Mouse (Mus musculus) forebrain, embryonic 16.5 days (tissue): ENCODE measurements around the gene Mink1. TPM values are rescaled to one million over a fixed set of nuclear protein-coding genes. Genes with fewer than 3 reads are reported as not detected.
"Not testable (repeated sequence)": the region's sequence is repeated elsewhere in the genome, so short reads cannot be mapped to it uniquely, and the experiment has no call there.

Experiments
- ATAC-seq: fragments of 200-750 bp; cut with Nextera tagmentation; 2 replicates; pipeline ENCODE4 v1.8.0; 2017; ENCODE audit warnings: mild to moderate bottlenecking, moderate library complexity
- H3K27ac ChIP-seq: fragments of 300-500 bp; sonication (generic); 2 replicates; pipeline ENCODE4 v1.5.1; 2014; ENCODE audit warnings: low read length, control low read depth
- H3K27me3 ChIP-seq: fragments of 300-500 bp; sonication (generic); replicated peaks from 2 replicates; pipeline ENCODE4 v1.6.1; 2014; ENCODE audit warnings: low read length; ENCODE audit not compliant: control insufficient read depth, insufficient read depth
- H3K36me3 ChIP-seq: fragments of 300-500 bp; sonication (generic); 2 replicates; pipeline ENCODE4 v1.6.1; 2014; ENCODE audit not compliant: control insufficient read depth, insufficient read depth
- H3K4me1 ChIP-seq: fragments of 300-500 bp; sonication (generic); replicated peaks from 2 replicates; pipeline ENCODE4 v1.6.1; 2014; ENCODE audit warnings: low read length; ENCODE audit not compliant: control insufficient read depth, insufficient read depth
- H3K4me2 ChIP-seq: fragments of 300-500 bp; sonication (generic); 2 replicates; pipeline ENCODE4 v1.6.1; 2014; ENCODE audit warnings: mild to moderate bottlenecking, low read length, control low read depth
- H3K4me3 ChIP-seq: fragments of 300-500 bp; sonication (generic); replicated peaks from 2 replicates; pipeline ENCODE4 v1.5.1; 2014; ENCODE audit warnings: mild to moderate bottlenecking, low read length, control low read depth
- H3K9ac ChIP-seq: fragments of 300-500 bp; sonication (generic); replicated peaks from 2 replicates; pipeline ENCODE4 v1.6.1; 2014; ENCODE audit warnings: low read depth, low read length, control low read depth
- H3K9me3 ChIP-seq: fragments of 300-500 bp; sonication (generic); 2 replicates; pipeline ENCODE4 v1.6.1; 2016; ENCODE audit warnings: low read length; ENCODE audit not compliant: control insufficient read depth
- WGBS: fragments of 180-500 bp; shearing (Covaris S2); extraction: QIAGEN DNeasy Blood & Tissue Kit; methylation state at CpG from one replicate; pipeline ENCODE4 v1.1.7; 2014; 5-methylcytosine and 5-hydroxymethylcytosine counted together
- polyA plus RNA-seq: library from polyadenylated mRNA; unstranded; fragments of >200 nt; fragmentation: Nextera tagmentation; extraction: Ambion mirVana; gene quantifications from 2 replicates; pipeline ENCODE4 v1.2.1, GENCODE M21; 2015

Gene Mink1
- 13.8 and 17.5 TPM in 2 replicates for polyA plus RNA-seq

DNA sequence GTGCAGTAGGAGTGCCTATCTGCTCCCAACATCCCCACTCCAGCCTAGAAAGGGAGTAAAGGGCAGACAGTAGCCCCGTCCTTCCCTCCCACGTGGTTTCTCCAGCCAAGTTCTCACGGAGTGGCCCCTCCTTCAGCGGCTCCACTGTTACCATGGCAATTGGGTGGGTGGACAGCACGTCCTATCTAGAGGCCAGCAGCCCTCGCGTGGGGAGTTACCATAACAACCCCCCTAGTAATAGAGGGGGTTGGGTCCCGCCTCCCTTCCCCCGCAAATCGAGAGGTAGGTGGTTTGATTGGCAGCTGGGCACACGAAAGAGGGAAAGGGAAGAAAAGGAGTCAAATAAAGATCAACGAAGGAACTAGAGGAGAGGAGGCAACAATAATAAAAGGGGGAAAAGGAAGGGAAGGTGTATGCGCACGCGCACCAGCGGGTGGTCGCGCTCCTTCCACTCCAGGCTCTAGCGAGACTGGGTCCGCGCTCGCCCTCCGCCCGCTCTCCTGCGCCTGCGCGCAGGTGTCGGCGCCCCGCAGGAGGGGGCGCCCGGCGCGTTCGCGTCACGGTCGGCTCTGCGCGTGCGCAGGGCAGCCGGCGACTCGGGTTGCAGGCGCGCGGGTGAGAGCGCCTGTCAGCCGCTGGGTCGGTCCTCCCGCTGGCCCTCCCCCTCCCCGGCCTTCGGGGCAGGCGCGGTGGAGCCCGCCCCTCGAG is at the start of gene Mink1:
Gene Mink1, plus strand, starts transcription at position 595 of the 708 bp plus-strand sequence.
- Histone ChIP-seq H3K4me3 (peak within 1 kb of the TSS; percentile 70), H3K9ac (peak within 1 kb of the TSS; percentile 84), H3K9me3 (no peaks in the 10 kb centered on the region), H3K27me3 (no peaks in the 10 kb centered on the region), H3K4me2 (peak within 1 kb of the TSS; percentile 94), H3K36me3 (no peaks in the 10 kb centered on the region), H3K4me1 (peaks cover 27% of the 10 kb centered on the region), H3K27ac (peak within 1 kb of the TSS; percentile 81)
- under 1% methylated on average over 55 of the region's 57 CpGs for WGBS
- peak; percentile 93 for ATAC-seq

DNA sequence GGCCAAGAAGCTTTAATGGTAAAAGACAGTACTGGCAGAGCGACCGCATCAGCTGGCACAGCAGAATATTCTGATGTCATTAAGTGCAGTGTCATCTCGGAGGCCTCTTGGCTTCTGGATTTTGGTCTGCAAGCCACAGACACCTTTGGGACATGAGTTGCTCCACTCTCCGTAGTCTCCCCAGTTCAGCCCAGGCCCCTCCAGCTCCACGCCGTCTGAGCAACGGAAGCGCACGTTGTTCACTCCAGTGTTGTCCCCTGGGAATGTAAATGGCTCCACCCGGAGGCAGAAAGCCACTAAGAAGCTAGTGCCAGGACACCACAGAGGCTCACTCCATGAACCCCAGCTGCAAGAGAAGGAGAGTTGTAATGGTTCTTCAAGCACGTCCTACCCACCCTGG is 49.2 kb upstream of the Mink1 start:
- H3K4me1 ChIP-seq: peaks cover 4% of the 10 kb centered on the region; the same call in 1 of the 2 replicates
- no peak overlapping the region for H3K4me3 ChIP-seq
- no peak for ATAC-seq
- H3K9ac ChIP-seq: no peak overlapping the region
- H3K27me3 ChIP-seq: 0 out of 2 replicates have a peak, but pooled peaks cover 2% of the 10 kb centered on the region
- no peak overlapping the region for H3K27ac ChIP-seq
- no peaks in the 10 kb centered on the region for H3K36me3 ChIP-seq
- no peak overlapping the region for H3K4me2 ChIP-seq
- no peaks in the 10 kb centered on the region for H3K9me3 ChIP-seq
- WGBS: 60% methylated on average over 11 of the region's 11 CpGs

DNA sequence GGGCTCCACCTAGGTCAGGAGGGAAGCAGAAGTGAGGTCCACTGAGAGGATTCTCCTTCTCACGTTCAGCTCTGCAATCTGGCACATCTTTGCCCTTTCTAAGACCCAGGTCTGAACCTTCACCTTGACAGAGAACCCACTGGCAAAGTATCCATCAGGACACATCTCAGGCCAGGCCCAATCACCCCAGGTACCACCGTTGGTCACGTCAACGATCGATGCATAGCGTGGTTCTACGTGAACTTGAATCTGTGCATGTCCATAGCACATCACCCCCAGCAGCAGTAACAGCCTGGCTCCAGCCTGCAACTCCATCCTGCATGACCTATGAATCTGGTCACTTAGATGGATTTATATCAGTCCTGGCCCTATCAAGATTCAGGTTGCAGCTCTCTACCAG is 48.4 kb upstream of the Mink1 start, which contains the start of gene Vmo1:
Gene Vmo1, minus strand, starts transcription at position 329 of the 400 bp plus-strand sequence.
- Histone ChIP-seq H3K36me3 (no peaks in the 10 kb centered on the region), H3K9ac (no peak within 1 kb of the TSS), H3K27me3 (no peaks in the 10 kb centered on the region), H3K9me3 (no peaks in the 10 kb centered on the region), H3K27ac (no peak within 1 kb of the TSS), H3K4me3 (no peak within 1 kb of the TSS), H3K4me2 (no peak within 1 kb of the TSS), H3K4me1 (peaks cover 4% of the 10 kb centered on the region; the same call in 1 of the 2 replicates)
- no peak for ATAC-seq
- whole genome bisulfite sequencing: 91% methylated on average over 7 of the region's 7 CpGs

DNA sequence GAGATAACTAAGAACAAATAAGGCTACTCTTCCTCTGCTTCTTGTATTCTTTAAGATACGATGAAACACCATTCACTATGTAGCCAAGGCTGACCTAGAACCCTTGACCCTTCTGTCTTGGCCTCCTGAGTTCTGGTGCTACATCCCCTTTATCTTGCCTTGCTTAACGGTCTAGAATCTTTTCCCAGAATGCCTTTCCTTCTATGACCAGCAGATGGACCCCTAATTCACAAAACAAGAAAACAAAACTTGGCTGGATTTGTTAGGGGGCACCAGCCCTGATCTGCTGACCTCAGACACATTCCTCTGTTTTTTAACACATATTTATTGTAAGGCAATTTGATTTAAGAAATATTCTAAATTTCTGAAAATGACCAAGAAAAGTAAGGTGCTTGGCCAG is 46.3 kb upstream of the Mink1 start:
- H3K4me2 ChIP-seq: no peak overlapping the region
- 29% methylated on average over 2 of the region's 2 CpGs for WGBS
- no peaks in the 10 kb centered on the region for H3K36me3 ChIP-seq
- no peak for ATAC-seq
- H3K9ac ChIP-seq: no peak overlapping the region
- no peak overlapping the region for H3K27ac ChIP-seq
- H3K4me1 ChIP-seq: peaks cover 4% of the 10 kb centered on the region
- H3K27me3 ChIP-seq: peaks cover 4% of the 10 kb centered on the region
- H3K9me3 ChIP-seq: no peaks in the 10 kb centered on the region
- no peak overlapping the region for H3K4me3 ChIP-seq

DNA sequence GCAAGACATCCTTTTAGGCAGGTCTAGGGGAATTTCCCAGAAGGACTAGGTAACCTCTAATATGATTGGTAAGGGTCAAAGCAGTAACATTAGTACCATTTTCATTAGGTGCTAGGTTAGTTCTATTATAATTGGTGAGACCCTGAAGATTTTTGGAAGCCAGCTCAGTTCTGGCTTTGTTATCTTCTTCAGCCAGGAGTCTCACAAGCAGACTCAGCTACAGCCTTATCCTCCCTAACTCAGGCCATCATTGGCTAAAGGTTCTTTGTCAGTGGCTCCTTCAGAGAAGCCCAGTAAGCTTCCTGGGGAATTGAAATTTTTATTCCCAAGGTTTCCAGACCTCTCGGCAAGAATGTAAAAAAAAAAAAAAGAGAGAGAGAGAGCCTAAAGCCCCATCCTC is 44.2 kb upstream of the Mink1 start:
- H3K4me1 ChIP-seq: peaks cover 4% of the 10 kb centered on the region
- no peak overlapping the region for H3K9ac ChIP-seq
- H3K27ac ChIP-seq: no peak overlapping the region
- no peaks in the 10 kb centered on the region for H3K9me3 ChIP-seq
- ATAC-seq: no peak
- WGBS: 71% methylated on average over 1 of the region's 1 CpGs
- H3K4me2 ChIP-seq: no peak overlapping the region
- no peak overlapping the region for H3K4me3 ChIP-seq
- H3K36me3 ChIP-seq: no peaks in the 10 kb centered on the region
- peaks cover 4% of the 10 kb centered on the region for H3K27me3 ChIP-seq

- no peaks in the 10 kb centered on the region for H3K9me3 ChIP-seq
- H3K27me3 ChIP-seq: peaks cover 4% of the 10 kb centered on the region
- H3K4me2 ChIP-seq: peak within 1 kb of the TSS; percentile 41
- peaks cover 4% of the 10 kb centered on the region for H3K4me1 ChIP-seq
- no peak within 1 kb of the TSS for H3K27ac ChIP-seq
- H3K36me3 ChIP-seq: no peaks in the 10 kb centered on the region
- WGBS: 80% methylated on average over 10 of the region's 10 CpGs
- ATAC-seq: no peak
- H3K9ac ChIP-seq: peak within 1 kb of the TSS; percentile 52; the same call in 1 of the 2 replicates
- peak within 1 kb of the TSS; percentile 18 for H3K4me3 ChIP-seq
Observed at GRCm38 (mm10) chr11:70518923-70519322, 43.8 kb upstream of the Mink1 start, which contains the start of gene Gltpd2. Gltpd2 (plus strand) TSS chr11:70519196.

GRCm38 (mm10) chr11:70520178-70520769 is 42.4 kb upstream of the Mink1 start:
- H3K9ac ChIP-seq: peak overlapping the region; percentile 52
- H3K9me3 ChIP-seq: no peaks in the 10 kb centered on the region
- H3K27me3 ChIP-seq: peaks cover 4% of the 10 kb centered on the region
- no peak overlapping the region for H3K27ac ChIP-seq
- 11% methylated on average over 41 of the region's 41 CpGs for WGBS
- H3K4me3 ChIP-seq: peak overlapping the region; percentile 18
- H3K4me1 ChIP-seq: peaks cover 6% of the 10 kb centered on the region
- H3K36me3 ChIP-seq: no peaks in the 10 kb centered on the region
- ATAC-seq: no peak
- H3K4me2 ChIP-seq: peak overlapping the region; percentile 41

DNA sequence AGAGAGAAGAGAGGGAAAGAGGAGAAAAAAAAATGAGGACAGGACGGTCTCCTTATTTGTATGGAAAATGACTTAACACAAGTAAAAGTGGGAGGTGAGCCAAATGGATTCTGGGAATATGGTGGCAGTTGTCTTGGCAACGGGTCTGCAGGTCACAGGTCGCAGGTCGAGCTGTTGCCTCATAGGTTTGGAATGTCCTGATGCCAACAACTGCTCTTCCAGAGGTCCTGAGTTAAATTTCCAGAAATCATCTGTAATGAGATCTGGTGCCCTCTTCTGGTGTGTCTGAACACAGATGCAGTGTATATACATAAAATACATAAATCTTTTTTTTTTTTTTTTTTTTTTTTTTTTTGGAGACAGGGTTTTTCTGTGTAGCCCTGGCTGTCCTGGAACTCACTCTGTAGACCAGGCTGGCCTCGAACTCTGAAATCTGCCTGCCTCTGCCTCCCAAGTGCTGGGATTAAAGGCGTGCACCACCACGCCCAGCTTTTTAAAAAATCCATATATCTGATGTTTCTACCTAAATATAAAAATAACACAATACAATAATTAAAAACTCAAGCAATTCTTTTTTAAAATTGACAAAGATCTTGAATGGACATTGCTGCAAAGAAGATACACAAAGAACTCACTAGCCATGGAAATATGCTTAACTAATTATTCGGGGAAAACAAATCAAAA is 39.2 kb upstream of the Mink1 start:
- not testable (repeated sequence) for H3K27me3 ChIP-seq, H3K4me3 ChIP-seq, H3K9ac ChIP-seq, H3K4me2 ChIP-seq, H3K27ac ChIP-seq, H3K9me3 ChIP-seq, ATAC-seq
- Histone ChIP-seq H3K4me1 (peaks cover 12% of the 10 kb centered on the region), H3K36me3 (peaks cover 18% of the 10 kb centered on the region)
- 86% methylated on average over 8 of the region's 8 CpGs for WGBS

- Histone ChIP-seq H3K9me3 (no peaks in the 10 kb centered on the region), H3K4me3 (peak overlapping the region; percentile 75), H3K36me3 (peaks cover 18% of the 10 kb centered on the region), H3K4me2 (peak overlapping the region; percentile 61), H3K27ac (no peak overlapping the region), H3K4me1 (peaks cover 12% of the 10 kb centered on the region), H3K27me3 (peaks cover 2% of the 10 kb centered on the region), H3K9ac (peak overlapping the region; percentile 45)
- 6% methylated on average over 8 of the region's 8 CpGs for WGBS
- ATAC-seq: peak; percentile 49
Observed at GRCm38 (mm10) chr11:70524782-70525181, 37.9 kb upstream of the Mink1 start.
